Mouse (Mus musculus) common myeloid progenitor, adult 5-6 weeks (primary cell): Measurements from ENCODE around the gene Mri1. TPM values are rescaled to one million over a fixed set of nuclear protein-coding genes. Genes with fewer than 3 reads are reported as not detected.

Experiments
- ATAC-seq: replicated peaks from 2 replicates; pipeline ENCODE4 v1.8.0; 2016; ENCODE audit warnings: low read depth, mild to moderate bottlenecking, moderate TSS enrichment, inconsistent platforms; ENCODE audit not compliant: poor library complexity, severe bottlenecking
- total RNA-seq: library from RNA; stranded (forward); fragments of 200-1000, 187-1606 nt; gene quantifications from 2 replicates; pipeline ENCODE4 v1.2.3, GENCODE M21; 2017

Gene Mri1
- total RNA-seq, 1 experiment from 2014 or later, result 11.9 TPM

GRCm38 (mm10) chr8:84205073-84205472 lies 52.1 kb downstream of the Mri1 start:
- ATAC-seq, result no peak

GRCm38 (mm10) chr8:84203975-84204772 lies 53.0 kb downstream of the Mri1 start:
- peak; percentile 31 for ATAC-seq

- peak; percentile 34 for ATAC-seq
Observed at GRCm38 (mm10) chr8:84202938-84203917, 53.9 kb downstream of the Mri1 start.

- ATAC-seq, result no peak
Observed at GRCm38 (mm10) chr8:84202466-84202865, 54.7 kb downstream of the Mri1 start.

GRCm38 (mm10) chr8:84201545-84202245 lies 55.4 kb downstream of the Mri1 start:
- no peak for ATAC-seq

- no peak for ATAC-seq
Observed at GRCm38 (mm10) chr8:84200652-84201544, 56.2 kb downstream of the Mri1 start.

- no peak for ATAC-seq
Observed at GRCm38 (mm10) chr8:84200126-84200555, 57.0 kb downstream of the Mri1 start.

Other genes with a start within 250 kb of the Mri1 start
- not detected in 2 replicates for gene 2210011C24Rik, start 245.2 kb downstream of the Mri1 start, total RNA-seq
- not detected in 2 replicates for gene Palm3, start 235.9 kb downstream of the Mri1 start, total RNA-seq
- gene Il27ra, start 214.7 kb downstream of the Mri1 start, total RNA-seq, result 5.5 and 7.5 TPM in 2 replicates
- gene Rln3, start 212.3 kb downstream of the Mri1 start, total RNA-seq, result not detected in 2 replicates
- gene Gm10643, start 192.2 kb downstream of the Mri1 start, total RNA-seq, result 2.9 and 4.8 TPM in 2 replicates
- gene Rfx1, start 190.5 kb downstream of the Mri1 start, total RNA-seq, result 3.1 and 5.3 TPM in 2 replicates
- 10.2 and 18.9 TPM in 2 replicates for gene Dcaf15, start 152.6 kb downstream of the Mri1 start, total RNA-seq
- not detected in 2 replicates for gene Podnl1, start 131.3 kb downstream of the Mri1 start, total RNA-seq
- 3.9 and 6.2 TPM in 2 replicates for gene Cc2d1a, start 109.4 kb downstream of the Mri1 start, total RNA-seq
- gene 4930432K21Rik, start 109.3 kb downstream of the Mri1 start, total RNA-seq, result 1.3 and 1.7 TPM in 2 replicates
- not detected in 2 replicates for gene Nanos3, start 72.1 kb downstream of the Mri1 start, total RNA-seq
- gene Zswim4, start 20.3 kb downstream of the Mri1 start, total RNA-seq, result 6.9 and 8.2 TPM in 2 replicates
- gene D8Ertd738e, start 7.6 kb downstream of the Mri1 start, total RNA-seq, result 55.9 and 70.9 TPM in 2 replicates
- gene Ccdc130, start 13.1 kb upstream of the Mri1 start, total RNA-seq, result 9.1 and 9.8 TPM in 2 replicates
- 0.18 TPM in 1 of 2 replicates, not detected in the other for gene Cacna1a, start 131.1 kb upstream of the Mri1 start, total RNA-seq